Mouse (Mus musculus): Measurements from ENCODE around the gene Kcnma1. TPM values are rescaled to one million over a fixed set of nuclear protein-coding genes. Genes with fewer than 3 reads are reported as not detected.

Gene Kcnma1
- total RNA-seq, 2 experiments from 2014 or later = 53.0 to 70.6 TPM

- DNase-seq (ENCODE audit: low spot score in 2 of 2) = no peak
Measured at GRCm38 (mm10) chr14:23485802-23486500, 528.3 kb downstream of the Kcnma1 start.

- no peak for DNase-seq (ENCODE audit: low spot score in 2 of 2)
Measured at GRCm38 (mm10) chr14:23475129-23475528, 539.2 kb downstream of the Kcnma1 start.

- no peak for DNase-seq (ENCODE audit: low spot score in 2 of 2)
Measured at GRCm38 (mm10) chr14:23470071-23470470, 544.2 kb downstream of the Kcnma1 start.

DNA sequence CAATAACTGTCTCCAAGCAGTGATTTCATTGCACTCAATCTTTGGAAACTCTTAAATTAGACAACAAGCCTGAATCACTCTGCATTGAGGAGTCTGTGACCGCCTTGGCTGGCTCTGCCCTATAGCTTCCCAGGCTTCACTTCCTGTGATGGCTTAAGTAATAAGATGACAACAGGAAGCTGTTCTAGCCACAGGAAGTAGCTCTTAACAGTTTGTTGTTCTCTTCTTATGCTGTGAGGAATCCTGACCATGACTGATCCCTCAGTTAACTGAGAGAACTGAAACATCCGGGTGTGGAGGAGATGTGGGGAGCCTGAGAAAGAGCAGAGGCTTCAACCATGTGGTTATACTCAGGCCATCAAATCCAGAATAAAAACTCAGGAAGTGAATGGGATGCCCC lies 549.2 kb downstream of the Kcnma1 start:
- DNase-seq (ENCODE audit: low spot score in 2 of 2) = no peak

GRCm38 (mm10) chr14:23458560-23458959 lies 555.7 kb downstream of the Kcnma1 start:
- no peak for DNase-seq (ENCODE audit: low spot score in 2 of 2)

- no peak for DNase-seq (ENCODE audit: low spot score in 2 of 2)
Measured at GRCm38 (mm10) chr14:23451681-23452080, 562.6 kb downstream of the Kcnma1 start.

DNA sequence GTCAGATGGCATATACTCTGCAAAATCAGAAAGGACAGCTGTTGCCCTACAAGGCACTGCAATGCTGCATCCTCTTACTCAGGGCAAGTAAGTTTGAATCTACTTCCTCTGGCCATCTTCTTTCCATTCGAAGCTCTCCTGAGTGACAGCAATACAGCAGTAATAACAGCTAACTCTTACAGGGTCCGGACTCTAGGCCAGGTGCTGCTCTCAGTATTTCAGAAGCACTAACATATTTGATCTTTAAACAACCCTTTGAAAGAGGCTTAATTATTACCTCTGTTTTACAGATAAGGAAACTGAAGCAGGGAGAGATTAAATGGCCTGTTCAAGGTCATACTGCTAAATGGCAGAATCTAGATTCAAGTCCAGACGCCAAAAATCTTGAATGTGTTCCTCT lies 576.8 kb downstream of the Kcnma1 start:
- DNase-seq (ENCODE audit: low spot score in 2 of 2) = no peak

DNA sequence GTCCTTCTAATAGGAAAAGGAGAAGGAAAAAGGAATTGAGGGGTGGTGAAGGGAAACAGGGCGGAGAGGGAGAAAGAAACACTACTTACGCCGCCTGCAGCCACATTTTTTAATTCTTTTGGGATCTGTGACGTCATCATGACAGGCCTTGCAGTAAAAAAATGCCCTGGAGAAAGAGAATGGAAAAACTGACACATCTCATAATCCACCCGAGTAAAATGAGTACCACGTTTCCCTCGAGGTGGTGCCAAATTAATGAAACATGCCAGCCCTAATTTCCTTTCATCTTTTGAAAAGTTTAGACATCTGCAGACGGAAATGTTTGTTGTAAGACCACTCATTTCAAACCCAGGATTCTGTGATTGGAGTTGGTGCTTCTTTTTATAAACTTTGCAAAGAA lies 578.4 kb downstream of the Kcnma1 start:
- DNase-seq (ENCODE audit: low spot score in 2 of 2) = no peak

DNA sequence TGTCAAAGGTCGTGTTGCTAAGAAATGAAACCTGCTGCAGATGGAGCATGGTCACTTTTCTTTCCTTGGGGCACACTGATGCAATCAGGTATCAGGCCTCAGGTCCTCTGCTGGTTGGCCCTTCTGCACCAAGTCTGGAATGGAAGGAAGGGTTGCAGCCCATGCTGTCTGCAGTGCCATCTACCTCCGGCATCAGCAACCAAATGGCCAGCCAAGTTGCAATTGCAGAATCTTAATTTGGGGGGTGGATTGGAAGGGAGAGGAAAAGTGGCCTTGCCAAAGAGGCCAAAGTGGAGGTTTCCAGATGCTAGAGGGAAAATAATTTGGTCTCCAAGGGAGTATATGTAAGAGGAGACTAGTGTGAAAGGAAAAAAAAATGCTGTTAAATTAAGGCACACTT lies 584.3 kb downstream of the Kcnma1 start:
- no peak for DNase-seq (ENCODE audit: low spot score in 2 of 2)

DNA sequence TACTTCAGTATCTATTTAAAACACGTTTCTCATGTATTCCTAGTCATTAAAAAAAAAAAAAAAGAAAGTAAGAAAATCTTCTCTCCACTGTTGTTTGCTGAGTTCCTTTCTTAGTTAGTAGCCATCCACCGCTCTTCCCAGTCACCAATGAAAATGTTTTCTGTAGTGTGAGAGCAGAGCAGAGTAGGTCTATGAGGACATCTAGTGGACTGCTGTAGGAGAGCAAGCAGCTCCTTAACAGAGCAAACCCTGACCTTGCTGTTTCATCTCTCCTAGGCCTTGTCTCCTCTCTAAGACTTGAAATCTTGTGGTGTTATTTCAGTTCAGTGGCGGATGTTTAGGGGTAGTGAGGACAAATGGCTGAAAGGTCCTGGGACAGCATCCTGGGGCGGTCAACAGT lies 585.2 kb downstream of the Kcnma1 start:
- DNase-seq (ENCODE audit: low spot score in 2 of 2) = no peak

GRCm38 (mm10) chr14:23422481-23423040 lies 591.7 kb downstream of the Kcnma1 start:
- no peak for DNase-seq (ENCODE audit: low spot score in 2 of 2)

DNA sequence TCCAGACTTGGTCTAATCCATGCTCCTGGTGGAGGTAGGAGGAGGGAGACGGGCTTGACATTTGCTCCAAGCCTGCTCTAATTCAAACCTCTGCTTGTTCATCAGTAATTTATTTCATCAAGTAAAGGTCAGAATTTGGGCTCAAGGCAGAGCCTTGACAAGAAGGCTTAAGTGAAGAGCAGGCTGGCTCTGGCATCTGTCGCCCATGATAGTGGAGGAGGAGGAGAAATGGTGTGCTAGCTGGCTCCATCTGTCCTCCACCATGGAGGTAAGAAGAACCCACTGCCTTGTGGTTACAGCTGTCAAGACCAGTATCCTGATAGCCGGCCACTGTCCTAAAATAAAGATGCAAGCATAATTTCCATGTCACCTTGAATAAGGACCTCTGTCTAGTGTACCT lies 595.3 kb downstream of the Kcnma1 start:
- DNase-seq (ENCODE audit: low spot score in 2 of 2) = no peak

DNA sequence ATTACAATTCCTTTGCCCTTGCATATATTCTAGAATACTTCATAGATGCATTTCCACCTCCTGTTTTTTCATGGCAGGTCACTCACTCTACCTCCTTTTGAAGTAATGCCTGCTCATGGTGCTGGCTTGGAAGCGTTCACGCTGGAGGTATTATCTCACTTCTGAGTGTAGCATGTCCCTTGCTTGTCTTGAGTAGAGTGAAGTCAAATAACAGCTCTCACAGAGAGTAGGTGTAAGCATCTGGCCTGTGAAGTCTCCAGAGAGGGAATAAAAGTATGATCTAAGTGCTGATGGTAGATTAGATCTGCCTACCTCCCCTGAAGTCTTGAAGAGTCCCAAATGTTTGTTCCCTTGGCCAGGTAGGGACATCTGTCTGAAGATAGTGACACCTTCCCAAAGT lies 607.2 kb downstream of the Kcnma1 start:
- no peak for DNase-seq (ENCODE audit: low spot score in 2 of 2)

GRCm38 (mm10) chr14:23400777-23401469 lies 613.4 kb downstream of the Kcnma1 start:
- peak in 1 of 2 experiments; percentile 39 for DNase-seq (ENCODE audit: low spot score in 2 of 2)

DNA sequence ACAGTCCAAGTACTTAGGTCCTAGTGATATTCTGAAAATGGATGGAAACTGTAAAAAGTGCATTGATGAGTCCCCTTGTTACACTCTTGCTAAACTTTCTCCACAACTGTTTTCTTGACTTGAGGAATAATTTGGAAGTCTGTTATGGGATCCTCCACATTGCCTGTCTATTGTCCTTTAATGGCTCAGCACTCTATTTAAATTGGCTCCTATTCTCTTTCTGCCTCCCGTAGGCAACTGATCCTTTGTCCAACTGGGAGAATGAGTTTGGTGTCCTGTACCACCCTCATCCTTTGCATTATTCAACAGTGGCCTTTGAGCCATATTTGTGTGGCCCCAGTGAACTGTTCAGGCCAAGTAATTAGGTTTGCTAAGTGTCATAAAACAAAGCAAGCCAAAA lies 616.6 kb downstream of the Kcnma1 start:
- no peak for DNase-seq (ENCODE audit: low spot score in 2 of 2)

DNA sequence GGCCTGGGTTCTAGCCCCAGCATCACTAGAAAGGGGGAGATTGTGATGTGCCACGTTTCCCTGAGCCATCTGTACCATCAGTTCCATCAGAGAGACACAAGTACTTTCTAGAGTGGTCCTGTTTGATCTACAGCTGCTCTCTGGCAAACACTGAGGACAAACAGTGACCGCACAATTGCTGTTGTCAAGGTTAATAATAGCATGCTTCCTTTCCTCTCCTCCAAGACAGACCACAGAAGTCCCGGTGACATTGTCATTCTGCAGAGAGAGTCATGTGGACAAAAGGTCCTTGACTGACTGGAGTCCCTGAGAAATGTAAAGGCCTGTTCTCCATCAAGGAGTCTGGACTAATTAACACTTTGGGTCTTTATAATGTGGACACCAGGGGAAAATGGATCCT lies 622.7 kb downstream of the Kcnma1 start:
- no peak for DNase-seq (ENCODE audit: low spot score in 2 of 2)

DNA sequence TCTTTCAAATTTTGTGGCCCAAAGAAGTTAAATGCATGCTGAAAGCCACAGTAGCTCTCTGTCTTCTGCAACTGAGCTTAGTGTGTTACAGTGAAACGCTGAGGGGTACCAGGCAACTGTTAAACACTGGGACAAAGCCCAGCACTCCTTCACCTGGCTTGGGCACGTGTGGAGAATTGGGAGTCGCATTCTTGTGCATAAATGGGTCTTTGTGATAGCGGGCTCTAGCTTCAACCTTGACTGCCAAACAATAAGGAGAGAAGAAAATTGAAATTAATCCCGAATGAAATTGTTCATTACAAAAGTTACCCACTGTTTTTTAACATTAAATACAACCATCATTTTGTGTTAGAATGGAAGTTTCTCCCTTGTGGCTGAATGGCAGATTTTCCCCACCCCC lies 623.5 kb downstream of the Kcnma1 start:
- DNase-seq (ENCODE audit: low spot score in 2 of 2) = no peak

DNA sequence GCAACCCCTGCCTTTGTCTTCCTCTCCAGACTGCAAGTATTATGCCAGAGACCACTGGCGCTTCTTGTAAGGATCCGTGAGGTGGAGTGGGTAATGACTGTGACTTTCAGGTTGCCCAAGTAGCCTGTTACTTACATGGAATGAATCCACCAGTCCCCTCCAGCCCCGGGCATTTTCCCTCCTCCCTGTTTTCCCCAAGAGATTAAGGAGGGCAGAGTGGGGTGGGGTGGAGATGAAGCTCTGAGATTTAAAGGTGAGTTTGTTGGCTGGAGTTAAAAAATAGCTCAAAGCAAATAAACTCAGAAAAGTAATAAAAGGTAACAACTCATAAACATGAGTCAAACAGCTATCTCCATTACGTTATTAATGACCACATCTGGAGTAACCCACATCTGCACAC lies 624.1 kb downstream of the Kcnma1 start:
- no peak for DNase-seq (ENCODE audit: low spot score in 2 of 2)

- no peak for DNase-seq (ENCODE audit: low spot score in 2 of 2)
Measured at GRCm38 (mm10) chr14:23386786-23387185, 627.5 kb downstream of the Kcnma1 start.

DNA sequence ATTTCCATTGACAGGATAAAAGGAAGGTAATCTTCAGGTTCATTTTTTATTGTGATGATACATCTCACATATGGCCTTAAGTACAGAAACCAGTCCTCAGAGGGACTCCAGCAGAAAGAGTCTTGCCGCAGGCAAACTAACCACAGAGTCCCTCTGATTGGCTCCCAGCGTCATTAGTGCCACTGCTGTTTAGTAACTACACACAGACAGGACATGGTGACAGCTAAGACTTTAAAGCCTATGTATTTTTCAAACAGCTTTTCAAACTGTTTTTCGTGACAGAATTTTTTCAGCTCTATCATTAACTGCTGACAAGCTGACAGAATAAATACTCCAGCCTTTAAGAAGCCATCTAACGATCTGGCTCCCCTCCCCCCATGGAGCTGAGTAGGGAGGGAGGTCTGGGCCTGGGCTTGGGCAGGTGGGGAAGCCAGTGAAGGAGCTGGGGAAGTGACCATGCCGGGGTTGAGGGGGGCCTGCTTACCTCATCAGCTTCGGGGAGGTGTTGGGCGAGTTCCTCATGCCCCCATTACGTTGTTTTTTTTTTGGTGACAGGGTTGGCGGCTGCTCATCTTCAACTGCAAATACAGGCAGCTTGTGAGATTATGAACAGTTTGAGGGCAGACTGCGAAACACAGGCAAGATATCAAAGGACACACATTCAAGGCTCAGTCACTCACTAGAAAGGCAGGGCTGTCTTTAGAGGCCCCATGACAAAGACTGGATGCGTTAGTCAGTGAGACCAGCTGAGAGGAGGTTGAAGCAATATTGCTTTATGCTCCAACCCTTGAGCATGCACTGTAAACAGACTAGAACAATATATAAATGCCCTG lies 628.3 kb downstream of the Kcnma1 start:
- no peak for DNase-seq (ENCODE audit: low spot score in 2 of 2)

GRCm38 (mm10) chr14:23378351-23379087 lies 635.8 kb downstream of the Kcnma1 start:
- DNase-seq (ENCODE audit: low spot score in 2 of 2) = no peak

Measured in adrenal gland, adult 18-20 months (tissue).